Mouse (Mus musculus) neural tube, embryonic 15.5 days (tissue): ENCODE results near the gene Tmem165. TPM values are rescaled to one million over a fixed set of nuclear protein-coding genes. Genes with fewer than 3 reads are reported as not detected.

Experiments used
- ATAC-seq: fragments of 200-750 bp; cut with Nextera tagmentation; 2 replicates; pipeline ENCODE4 v1.8.0; 2017; ENCODE audit warnings: mild to moderate bottlenecking, moderate TSS enrichment, moderate library complexity; ENCODE audit not compliant: low FRiP score
- H3K27ac ChIP-seq: fragments of 300-500 bp; sonication (generic); replicated peaks from 2 replicates; pipeline ENCODE4 v1.5.1; 2015; ENCODE audit warnings: mild to moderate bottlenecking, inconsistent platforms
- H3K27me3 ChIP-seq: fragments of 300-500 bp; sonication (generic); replicated peaks from 2 replicates; pipeline ENCODE4 v1.6.1; 2015; ENCODE audit warnings: inconsistent platforms
- H3K36me3 ChIP-seq: fragments of 300-500 bp; sonication (generic); 2 replicates; pipeline ENCODE4 v1.6.1; 2015; ENCODE audit warnings: inconsistent platforms
- H3K4me1 ChIP-seq: fragments of 300-500 bp; sonication (generic); 2 replicates; pipeline ENCODE4 v1.6.1; 2015; ENCODE audit warnings: inconsistent platforms
- H3K4me2 ChIP-seq: fragments of 300-500 bp; sonication (generic); 2 replicates; pipeline ENCODE4 v1.6.1; 2015; ENCODE audit warnings: inconsistent platforms, mild to moderate bottlenecking, moderate library complexity
- H3K4me3 ChIP-seq: fragments of 300-500 bp; sonication (generic); replicated peaks from 2 replicates; pipeline ENCODE4 v1.5.1; 2015; ENCODE audit warnings: mild to moderate bottlenecking, inconsistent platforms
- H3K9ac ChIP-seq: fragments of 300-500 bp; sonication (generic); replicated peaks from 2 replicates; pipeline ENCODE4 v1.6.1; 2015; ENCODE audit warnings: mild to moderate bottlenecking, inconsistent platforms
- H3K9me3 ChIP-seq: fragments of 300-500 bp; sonication (generic); replicated peaks from 2 replicates; pipeline ENCODE4 v1.6.1; 2016; ENCODE audit warnings: inconsistent platforms
- WGBS: fragments of 180-500 bp; shearing (Covaris S2); methylation state at CpG from one replicate; pipeline ENCODE4 v1.1.7; 2015; ENCODE audit warnings: mixed read lengths; 5-methylcytosine and 5-hydroxymethylcytosine counted together
- polyA plus RNA-seq: library from polyadenylated mRNA; unstranded; fragments of >200 nt; fragmentation: Nextera tagmentation; extraction: Ambion mirVana; gene quantifications from 2 replicates; pipeline ENCODE4 v1.2.1, GENCODE M21; 2015

Gene Tmem165
- polyA plus RNA-seq = 47.1 and 50.8 TPM in 2 replicates

DNA sequence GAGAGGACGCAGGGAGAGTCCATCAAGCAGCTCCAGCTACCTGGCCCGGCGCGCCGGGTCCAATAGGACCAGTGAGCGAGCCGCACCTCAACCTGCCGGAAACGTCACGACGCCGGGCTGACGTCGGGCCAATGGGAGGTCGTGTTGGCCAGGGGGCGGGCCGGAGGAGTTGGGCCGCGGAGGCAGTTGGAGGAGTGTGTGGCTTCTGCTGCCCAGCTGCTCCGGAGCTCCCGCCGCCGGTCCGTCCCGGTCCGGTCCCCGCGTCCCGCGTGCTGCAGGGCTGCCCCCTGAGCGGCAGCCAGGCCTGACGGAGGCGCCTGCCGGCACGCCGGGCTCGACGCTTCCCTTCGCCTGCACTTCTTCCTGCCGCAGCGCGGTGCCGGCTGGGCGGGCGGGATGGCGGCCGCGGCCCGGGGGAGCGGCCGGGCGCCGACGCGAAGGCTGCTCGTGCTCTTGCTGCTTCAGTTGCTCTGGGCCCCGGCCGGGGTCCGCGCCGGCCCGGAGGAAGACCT is at the start of gene Tmem165:
TSS of gene Tmem165 (plus strand) at position 131 of the 512 bp plus-strand sequence.
- peak within 1 kb of the TSS; percentile 95 for H3K27ac ChIP-seq
- ATAC-seq = peak; percentile 98
- no peaks in the 10 kb centered on the region for H3K36me3 ChIP-seq
- H3K4me1 ChIP-seq = peaks cover 37% of the 10 kb centered on the region
- peak within 1 kb of the TSS; percentile 89 for H3K4me2 ChIP-seq
- peak within 1 kb of the TSS; percentile 94 for H3K9ac ChIP-seq
- H3K4me3 ChIP-seq = peak within 1 kb of the TSS; percentile 95
- no peaks in the 10 kb centered on the region for H3K9me3 ChIP-seq
- under 1% methylated on average over 43 of the region's 62 CpGs for WGBS
- no peaks in the 10 kb centered on the region for H3K27me3 ChIP-seq

DNA sequence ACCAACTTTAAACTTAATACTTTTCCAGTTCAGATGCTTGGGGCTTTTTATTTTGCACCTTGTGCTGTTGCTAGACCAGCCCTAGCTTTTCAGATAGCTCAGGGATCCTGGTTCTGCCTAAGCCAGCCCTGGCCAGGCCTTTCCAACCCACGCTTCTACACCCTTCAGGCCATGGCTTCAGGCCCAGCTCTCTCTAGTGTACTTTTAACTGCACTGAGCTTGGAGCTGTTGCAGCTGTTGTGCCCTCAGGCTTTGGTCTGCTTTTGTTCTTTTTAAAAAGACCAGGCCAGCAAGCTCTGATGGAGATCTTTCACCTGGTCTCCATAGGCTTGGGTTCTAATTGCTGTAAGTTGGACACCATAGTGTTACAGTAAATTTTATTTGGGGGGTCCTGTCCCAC is 48.0 kb upstream of the Tmem165 start:
- no peak overlapping the region for H3K9ac ChIP-seq
- no peaks in the 10 kb centered on the region for H3K27me3 ChIP-seq
- ATAC-seq = no peak
- H3K4me1 ChIP-seq = peaks cover 9% of the 10 kb centered on the region
- no peak overlapping the region for H3K4me2 ChIP-seq
- no peak overlapping the region for H3K27ac ChIP-seq
- 65% methylated on average over 1 of the region's 1 CpGs for WGBS
- H3K36me3 ChIP-seq = no peaks in the 10 kb centered on the region
- H3K9me3 ChIP-seq = no peaks in the 10 kb centered on the region
- no peak overlapping the region for H3K4me3 ChIP-seq

DNA sequence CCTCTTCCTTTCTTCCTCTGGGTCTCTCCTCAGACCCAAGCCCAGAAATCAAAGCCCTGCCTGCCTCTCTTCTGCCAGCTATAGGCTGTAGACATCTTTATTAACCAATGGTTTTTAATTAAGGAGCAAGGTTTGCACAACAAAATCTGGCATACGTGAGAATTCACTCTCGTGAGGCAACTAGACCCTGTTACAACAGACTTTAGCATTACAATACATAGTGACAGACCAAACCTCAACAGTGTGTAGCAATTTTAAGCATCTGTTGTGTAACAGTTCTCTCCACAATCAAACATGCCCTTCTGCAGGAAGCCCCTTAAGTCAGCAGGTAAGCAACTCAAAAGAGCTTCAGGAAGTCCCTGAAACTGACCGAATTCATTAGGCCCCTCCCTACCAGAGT is 47.4 kb upstream of the Tmem165 start:
- 92% methylated on average over 3 of the region's 3 CpGs for WGBS
- no peak for ATAC-seq
- H3K27ac ChIP-seq = no peak overlapping the region
- H3K4me1 ChIP-seq = peaks cover 14% of the 10 kb centered on the region
- no peak overlapping the region for H3K4me3 ChIP-seq
- no peaks in the 10 kb centered on the region for H3K27me3 ChIP-seq
- no peak overlapping the region for H3K9ac ChIP-seq
- H3K4me2 ChIP-seq = no peak overlapping the region
- no peaks in the 10 kb centered on the region for H3K36me3 ChIP-seq
- H3K9me3 ChIP-seq = no peaks in the 10 kb centered on the region

DNA sequence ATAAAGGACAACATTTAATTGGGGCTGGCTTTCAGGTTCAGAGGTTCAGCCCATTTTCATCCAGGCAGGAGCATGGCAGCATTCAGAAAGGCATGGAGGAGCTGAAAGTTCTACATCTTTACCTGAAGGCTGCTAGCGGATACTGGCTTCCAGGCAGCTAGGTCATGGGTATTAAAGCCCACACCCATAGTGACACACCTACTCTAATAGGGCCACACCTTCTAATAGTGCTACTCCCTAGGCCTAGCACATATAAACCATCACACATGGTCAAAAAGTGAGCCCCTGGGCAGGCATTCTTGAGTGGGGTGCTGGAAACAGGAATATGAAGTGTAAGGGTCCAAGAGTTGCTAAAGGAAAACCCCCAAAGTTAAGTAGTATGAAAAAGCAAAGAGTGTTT is 46.1 kb upstream of the Tmem165 start:
- Histone ChIP-seq H3K4me3 (no peak overlapping the region), H3K9ac (no peak overlapping the region), H3K4me1 (peaks cover 18% of the 10 kb centered on the region), H3K27ac (no peak overlapping the region), H3K9me3 (no peaks in the 10 kb centered on the region), H3K27me3 (no peaks in the 10 kb centered on the region), H3K4me2 (no peak overlapping the region), H3K36me3 (no peaks in the 10 kb centered on the region)
- 100% methylated on average over 1 of the region's 1 CpGs for WGBS
- no peak for ATAC-seq

- Histone ChIP-seq H3K9ac (no peak overlapping the region), H3K27me3 (no peaks in the 10 kb centered on the region), H3K36me3 (no peaks in the 10 kb centered on the region), H3K9me3 (no peaks in the 10 kb centered on the region), H3K4me2 (no peak overlapping the region), H3K4me3 (no peak overlapping the region), H3K4me1 (peaks cover 18% of the 10 kb centered on the region), H3K27ac (no peak overlapping the region)
- 48% methylated on average over 1 of the region's 1 CpGs for WGBS
- no peak for ATAC-seq
Measured at GRCm38 (mm10) chr5:76138071-76138470, 45.6 kb upstream of the Tmem165 start.

- 28% methylated on average over 10 of the region's 10 CpGs for WGBS
- Histone ChIP-seq H3K27ac (no peak overlapping the region), H3K36me3 (no peaks in the 10 kb centered on the region), H3K9me3 (no peaks in the 10 kb centered on the region), H3K4me3 (no peak overlapping the region), H3K27me3 (no peaks in the 10 kb centered on the region), H3K9ac (no peak overlapping the region), H3K4me2 (no peak overlapping the region), H3K4me1 (peaks cover 18% of the 10 kb centered on the region)
- no peak for ATAC-seq
Measured at GRCm38 (mm10) chr5:76138512-76138911, 45.2 kb upstream of the Tmem165 start.

GRCm38 (mm10) chr5:76139171-76139671 is 44.5 kb upstream of the Tmem165 start:
- H3K4me3 ChIP-seq = peak overlapping the region; percentile 81; the same call in 1 of the 2 replicates
- H3K27ac ChIP-seq = no peak overlapping the region
- no peak overlapping the region for H3K9ac ChIP-seq
- H3K36me3 ChIP-seq = no peaks in the 10 kb centered on the region
- peaks cover 18% of the 10 kb centered on the region for H3K4me1 ChIP-seq
- peak overlapping the region; percentile 73 for H3K4me2 ChIP-seq
- 37% methylated on average over 7 of the region's 7 CpGs for WGBS
- H3K27me3 ChIP-seq = no peaks in the 10 kb centered on the region
- no peak for ATAC-seq
- no peaks in the 10 kb centered on the region for H3K9me3 ChIP-seq

- peaks cover 18% of the 10 kb centered on the region for H3K4me1 ChIP-seq
- no peaks in the 10 kb centered on the region for H3K36me3 ChIP-seq
- ATAC-seq = peak; percentile 96
- H3K4me2 ChIP-seq = peak within 1 kb of the TSS; percentile 73
- H3K27me3 ChIP-seq = no peaks in the 10 kb centered on the region
- H3K27ac ChIP-seq = peak within 1 kb of the TSS; percentile 94
- peak within 1 kb of the TSS; percentile 96 for H3K9ac ChIP-seq
- peak within 1 kb of the TSS; percentile 81 for H3K4me3 ChIP-seq
- 2% methylated on average over 44 of the region's 69 CpGs for WGBS
- H3K9me3 ChIP-seq = no peaks in the 10 kb centered on the region
Measured at GRCm38 (mm10) chr5:76139808-76140729, 43.6 kb upstream of the Tmem165 start, which contains the start of gene Srd5a3. TSS of gene Srd5a3 (plus strand) at chr5:76140271.

- Histone ChIP-seq H3K27me3 (no peaks in the 10 kb centered on the region), H3K27ac (peak overlapping the region; percentile 94), H3K4me1 (peaks cover 18% of the 10 kb centered on the region), H3K4me2 (peak overlapping the region; percentile 73), H3K9ac (peak overlapping the region; percentile 96), H3K9me3 (no peaks in the 10 kb centered on the region), H3K36me3 (no peaks in the 10 kb centered on the region), H3K4me3 (peak overlapping the region; percentile 81)
- ATAC-seq = peak; percentile 37
- 9% methylated on average over 9 of the region's 9 CpGs for WGBS
Measured at GRCm38 (mm10) chr5:76140730-76141066, 43.0 kb upstream of the Tmem165 start.

GRCm38 (mm10) chr5:76143356-76143755 is 40.3 kb upstream of the Tmem165 start:
- no peaks in the 10 kb centered on the region for H3K27me3 ChIP-seq
- ATAC-seq = no peak
- no peaks in the 10 kb centered on the region for H3K9me3 ChIP-seq
- H3K4me2 ChIP-seq = no peak overlapping the region
- H3K9ac ChIP-seq = no peak overlapping the region
- no peaks in the 10 kb centered on the region for H3K36me3 ChIP-seq
- no peak overlapping the region for H3K27ac ChIP-seq
- peaks cover 18% of the 10 kb centered on the region for H3K4me1 ChIP-seq
- WGBS = 90% methylated on average over 4 of the region's 4 CpGs
- H3K4me3 ChIP-seq = no peak overlapping the region

GRCm38 (mm10) chr5:76146401-76146800 is 37.3 kb upstream of the Tmem165 start:
- ATAC-seq = no peak
- Histone ChIP-seq H3K27me3 (no peaks in the 10 kb centered on the region), H3K36me3 (peaks cover 19% of the 10 kb centered on the region), H3K27ac (no peak overlapping the region), H3K4me2 (no peak overlapping the region), H3K4me3 (no peak overlapping the region), H3K9ac (no peak overlapping the region), H3K4me1 (peaks cover 2% of the 10 kb centered on the region), H3K9me3 (no peaks in the 10 kb centered on the region)
- WGBS = 88% methylated on average over 1 of the region's 1 CpGs

GRCm38 (mm10) chr5:76149436-76149835 is 34.2 kb upstream of the Tmem165 start:
- peaks cover 22% of the 10 kb centered on the region for H3K36me3 ChIP-seq
- H3K4me3 ChIP-seq = no peak overlapping the region
- WGBS = 92% methylated on average over 6 of the region's 6 CpGs
- H3K27ac ChIP-seq = no peak overlapping the region
- no peak overlapping the region for H3K9ac ChIP-seq
- no peak for ATAC-seq
- no peaks in the 10 kb centered on the region for H3K9me3 ChIP-seq
- no peak overlapping the region for H3K4me2 ChIP-seq
- no peaks in the 10 kb centered on the region for H3K4me1 ChIP-seq
- H3K27me3 ChIP-seq = no peaks in the 10 kb centered on the region
